Mouse (Mus musculus) heart, embryonic 14.5 days (tissue): ENCODE data around the gene Syt11. TPM values are rescaled to one million over a fixed set of nuclear protein-coding genes. Genes with fewer than 3 reads are reported as not detected.

Source experiments
- ATAC-seq: fragments of 200-750 bp; cut with Nextera tagmentation; 2 replicates; pipeline ENCODE4 v1.8.0; 2017; ENCODE audit warnings: low read depth, moderate TSS enrichment; ENCODE audit not compliant: insufficient number of reproducible peaks, insufficient read depth, low FRiP score
- H3K27ac ChIP-seq, 2 experiments: fragments of 200-500 bp in 1 of 2; fragments of 300-500 bp in 1 of 2; sonication (generic) in 1 of 2; replicated peaks in 1 of 2; 2 replicates each; pipeline ENCODE4 v1.5.1; 2012 to 2014; ENCODE audit warnings: low read depth in 2 of 2, low read length in 2 of 2, control low read depth in 1 of 2, mild to moderate bottlenecking in 1 of 2, mixed read lengths in 1 of 2; ENCODE audit not compliant: control insufficient read depth in 1 of 2, insufficient read depth in 1 of 2
- H3K27me3 ChIP-seq: fragments of 300-500 bp; sonication (generic); 2 replicates; pipeline ENCODE4 v1.6.1; 2014; ENCODE audit warnings: mild to moderate bottlenecking, low read length, control low read depth; ENCODE audit not compliant: control insufficient read depth, insufficient read depth
- H3K36me3 ChIP-seq: fragments of 300-500 bp; sonication (generic); 2 replicates; pipeline ENCODE4 v1.6.1; 2014; ENCODE audit warnings: mild to moderate bottlenecking, control low read depth, low read length, mixed read lengths; ENCODE audit not compliant: control insufficient read depth, insufficient read depth
- H3K4me1 ChIP-seq, 2 experiments: fragments of 200-500 bp in 1 of 2; fragments of 300-500 bp in 1 of 2; sonication (generic) in 1 of 2; 2 replicates each; pipeline ENCODE4 v1.6.1; 2012 to 2014; ENCODE audit warnings: low read length in 2 of 2, control low read depth in 1 of 2, mixed read lengths in 1 of 2; ENCODE audit not compliant: control insufficient read depth in 2 of 2, insufficient read depth in 2 of 2
- H3K4me2 ChIP-seq: fragments of 300-500 bp; sonication (generic); 2 replicates; pipeline ENCODE4 v1.6.1; 2014; ENCODE audit warnings: mild to moderate bottlenecking, low read length
- H3K4me3 ChIP-seq, 2 experiments: fragments of 200-500 bp in 1 of 2; fragments of 300-500 bp in 1 of 2; sonication (generic) in 1 of 2; 2 replicates each; pipeline ENCODE4 v1.5.1; 2012 to 2014; ENCODE audit warnings: low read length in 2 of 2, mild to moderate bottlenecking in 2 of 2, control low read depth in 1 of 2, low read depth in 1 of 2, moderate library complexity in 1 of 2; ENCODE audit not compliant: control insufficient read depth in 1 of 2, insufficient read depth in 1 of 2
- H3K9ac ChIP-seq: fragments of 300-500 bp; sonication (generic); 2 replicates; pipeline ENCODE4 v1.6.1; 2014; ENCODE audit warnings: mild to moderate bottlenecking, low read length
- H3K9me3 ChIP-seq: fragments of 300-500 bp; sonication (generic); 2 replicates; pipeline ENCODE4 v1.6.1; 2016; ENCODE audit warnings: low read length, control low read depth; ENCODE audit not compliant: control insufficient read depth
- WGBS: fragments of 180-500 bp; shearing (Covaris S2); extraction: QIAGEN DNeasy Blood & Tissue Kit; methylation state at CpG from one replicate; pipeline ENCODE4 v1.1.7; 2014; 5-methylcytosine and 5-hydroxymethylcytosine counted together
- polyA plus RNA-seq: library from polyadenylated mRNA; unstranded; fragments of >200 nt; fragmentation: Nextera tagmentation; extraction: Ambion mirVana; gene quantifications from 2 replicates; pipeline ENCODE4 v1.2.1, GENCODE M21; 2014

The Syt11 gene
- polyA plus RNA-seq, 1 experiment from 2014 or later: 11.1 TPM

DNA sequence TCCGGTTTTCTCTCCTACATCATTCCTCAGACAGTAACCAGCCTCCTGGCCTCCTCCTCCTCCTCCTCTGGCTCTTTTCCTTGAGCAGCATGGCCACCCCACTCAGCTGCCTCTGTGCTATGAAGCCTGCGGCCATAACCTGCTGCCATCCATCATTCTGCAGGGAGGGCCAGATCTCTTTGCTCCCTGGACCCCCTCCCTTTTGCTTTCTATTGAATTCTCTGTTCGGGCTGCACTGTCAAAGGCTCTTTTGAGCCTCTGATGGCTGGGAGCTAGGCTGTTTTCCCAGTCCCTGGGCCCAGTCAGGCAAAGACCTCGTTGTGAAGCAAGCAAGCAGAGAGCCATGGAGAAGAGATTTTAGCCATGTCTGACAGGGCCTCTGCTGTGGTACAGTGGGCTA is 18.7 kb downstream of the Syt11 start:
- no peaks in the 10 kb centered on the region for H3K27me3 ChIP-seq
- no peaks in the 10 kb centered on the region for H3K36me3 ChIP-seq
- no peak overlapping the region for H3K4me2 ChIP-seq
- no peak for ATAC-seq
- peaks cover 11 to 25% of the 10 kb centered on the region in 2 experiments for H3K4me1 ChIP-seq
- no peak overlapping the region for H3K9ac ChIP-seq
- H3K27ac ChIP-seq: no peak overlapping the region
- no peak overlapping the region for H3K4me3 ChIP-seq
- WGBS: 60% methylated on average over 4 of the region's 4 CpGs
- no peaks in the 10 kb centered on the region for H3K9me3 ChIP-seq

GRCm38 (mm10) chr3:88755541-88755940 is 19.4 kb downstream of the Syt11 start:
- WGBS: 47% methylated on average over 3 of the region's 3 CpGs
- no peaks in the 10 kb centered on the region for H3K36me3 ChIP-seq
- H3K9ac ChIP-seq: no peak overlapping the region
- H3K27ac ChIP-seq: no peak overlapping the region
- no peak overlapping the region for H3K4me2 ChIP-seq
- H3K27me3 ChIP-seq: no peaks in the 10 kb centered on the region
- peaks cover 11 to 25% of the 10 kb centered on the region in 2 experiments for H3K4me1 ChIP-seq
- no peak overlapping the region for H3K4me3 ChIP-seq
- no peaks in the 10 kb centered on the region for H3K9me3 ChIP-seq
- no peak for ATAC-seq

GRCm38 (mm10) chr3:88754283-88754682 is 20.7 kb downstream of the Syt11 start:
- no peaks in the 10 kb centered on the region for H3K9me3 ChIP-seq
- peaks cover 11 to 25% of the 10 kb centered on the region in 2 experiments for H3K4me1 ChIP-seq
- no peak overlapping the region for H3K9ac ChIP-seq
- H3K4me3 ChIP-seq: no peak overlapping the region
- H3K36me3 ChIP-seq: no peaks in the 10 kb centered on the region
- H3K4me2 ChIP-seq: no peak overlapping the region
- no peaks in the 10 kb centered on the region for H3K27me3 ChIP-seq
- WGBS: 66% methylated on average over 4 of the region's 4 CpGs
- no peak overlapping the region for H3K27ac ChIP-seq
- ATAC-seq: no peak

GRCm38 (mm10) chr3:88746871-88747231 is 28.1 kb downstream of the Syt11 start:
- ATAC-seq: no peak
- WGBS: 86% methylated on average over 4 of the region's 4 CpGs
- Histone ChIP-seq H3K27me3 (no peaks in the 10 kb centered on the region), H3K9me3 (peaks cover 24% of the 10 kb centered on the region), H3K4me2 (no peak overlapping the region), H3K36me3 (peaks cover 23% of the 10 kb centered on the region), H3K4me3 (no peak overlapping the region), H3K4me1 (no peaks in the 10 kb centered on the region), H3K27ac (no peak overlapping the region), H3K9ac (no peak overlapping the region)

GRCm38 (mm10) chr3:88746139-88746870 is 28.7 kb downstream of the Syt11 start:
- H3K4me1 ChIP-seq: no peaks in the 10 kb centered on the region
- H3K9me3 ChIP-seq: peaks cover 24% of the 10 kb centered on the region
- H3K4me2 ChIP-seq: no peak overlapping the region
- ATAC-seq: no peak
- no peaks in the 10 kb centered on the region for H3K27me3 ChIP-seq
- 68% methylated on average over 14 of the region's 15 CpGs for WGBS
- no peak overlapping the region for H3K9ac ChIP-seq
- H3K27ac ChIP-seq: peak overlapping the region in 1 of 2 experiments; percentile 37; a peak in 1 of 4 replicates
- H3K36me3 ChIP-seq: peaks cover 23% of the 10 kb centered on the region
- H3K4me3 ChIP-seq: no peak overlapping the region

GRCm38 (mm10) chr3:88745534-88745933 is 29.4 kb downstream of the Syt11 start:
- no peak overlapping the region for H3K27ac ChIP-seq
- H3K36me3 ChIP-seq: peaks cover 23% of the 10 kb centered on the region
- peaks cover 24% of the 10 kb centered on the region for H3K9me3 ChIP-seq
- no peak overlapping the region for H3K4me2 ChIP-seq
- H3K4me3 ChIP-seq: no peak overlapping the region
- WGBS: 88% methylated on average over 9 of the region's 9 CpGs
- no peak overlapping the region for H3K9ac ChIP-seq
- no peaks in the 10 kb centered on the region for H3K4me1 ChIP-seq
- no peaks in the 10 kb centered on the region for H3K27me3 ChIP-seq
- no peak for ATAC-seq

- no peaks in the 10 kb centered on the region for H3K27me3 ChIP-seq
- no peaks in the 10 kb centered on the region for H3K36me3 ChIP-seq
- no peak for ATAC-seq
- no peak overlapping the region for H3K27ac ChIP-seq
- no peaks in the 10 kb centered on the region for H3K9me3 ChIP-seq
- no peak overlapping the region for H3K9ac ChIP-seq
- H3K4me1 ChIP-seq: no peaks in the 10 kb centered on the region
- H3K4me2 ChIP-seq: no peak overlapping the region
- H3K4me3 ChIP-seq: no peak overlapping the region
- 97% methylated on average over 3 of the region's 3 CpGs for WGBS
Observed at GRCm38 (mm10) chr3:88740147-88740546, 34.8 kb downstream of the Syt11 start.

GRCm38 (mm10) chr3:88738641-88739040 is 36.3 kb downstream of the Syt11 start:
- Histone ChIP-seq H3K9me3 (no peaks in the 10 kb centered on the region), H3K4me1 (no peaks in the 10 kb centered on the region), H3K9ac (no peak overlapping the region), H3K4me2 (no peak overlapping the region), H3K27me3 (no peaks in the 10 kb centered on the region), H3K4me3 (no peak overlapping the region), H3K36me3 (no peaks in the 10 kb centered on the region), H3K27ac (no peak overlapping the region)
- ATAC-seq: no peak
- WGBS: 55% methylated on average over 3 of the region's 3 CpGs
